Mouse (Mus musculus): ENCODE data around the gene Saysd1.
"Not testable (repeated sequence)": the region's sequence is repeated elsewhere in the genome, so short reads cannot be mapped to it uniquely, and the experiment has no call there.

Saysd1 gene

DNA sequence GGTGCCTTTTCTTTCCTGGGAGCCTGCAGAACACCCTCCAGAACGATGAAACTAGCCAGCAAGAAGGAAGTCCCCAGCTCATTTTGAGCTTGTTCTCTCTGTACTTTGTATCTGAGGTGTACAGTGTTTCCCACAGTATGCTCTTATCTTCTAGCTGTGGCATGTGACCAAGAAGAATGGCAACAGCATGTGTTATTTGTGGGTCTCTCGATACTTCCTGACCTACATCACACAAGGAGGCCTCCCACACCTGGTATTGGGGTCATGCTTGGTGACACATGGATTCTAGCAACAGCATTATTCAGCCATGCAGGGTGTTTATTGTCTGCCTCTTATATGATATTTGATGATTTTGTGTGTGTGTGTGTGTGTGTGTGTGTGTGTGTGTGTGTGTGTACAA is 96.5 kb downstream of the Saysd1 start:
- in situ Hi-C loops (cut with MboI, MseI): no loop called here

GRCm38 (mm10) chr14:20040976-20041375 is 97.4 kb downstream of the Saysd1 start:
- in situ Hi-C loops (cut with MboI, MseI): no loop called here

GRCm38 (mm10) chr14:20039795-20040194 is 98.5 kb downstream of the Saysd1 start:
- in situ Hi-C loops (cut with MboI, MseI): no loop called here

GRCm38 (mm10) chr14:20032738-20033116 is 105.6 kb downstream of the Saysd1 start:
- in situ Hi-C loops (cut with MboI, MseI): no loop called here

DNA sequence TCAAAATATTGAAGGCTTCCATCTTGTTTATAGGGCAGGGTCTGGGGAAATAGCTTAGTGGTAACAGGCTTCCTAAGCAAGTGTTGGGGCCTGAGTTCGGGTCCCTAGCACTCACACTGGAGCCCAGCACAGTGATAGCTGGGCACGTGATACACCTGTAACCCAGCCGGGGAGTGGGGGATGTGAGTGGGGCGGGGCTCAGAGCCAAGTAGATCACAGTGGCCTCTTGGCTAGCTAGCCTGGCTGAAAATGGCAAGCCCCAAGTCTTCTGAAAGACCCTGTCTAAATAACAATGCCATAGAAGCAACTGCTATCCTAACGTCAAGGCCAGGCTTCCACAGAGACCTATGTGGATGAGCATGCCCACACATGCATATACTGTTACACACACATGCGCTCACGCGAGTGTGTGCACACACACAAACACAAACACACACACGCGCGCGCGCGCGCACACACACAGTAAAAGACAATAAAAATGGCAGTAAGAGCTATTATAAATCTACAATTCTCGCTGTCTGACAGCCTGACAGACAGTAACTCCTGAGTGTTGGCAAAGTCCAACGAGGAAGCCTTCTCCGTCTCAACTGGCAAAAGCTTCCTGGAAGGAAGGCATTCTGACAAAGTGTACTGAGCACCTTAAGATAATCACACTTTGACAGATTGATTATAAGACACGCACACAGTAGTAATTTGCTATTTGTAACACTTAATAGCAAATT is 106.2 kb downstream of the Saysd1 start:
- in situ Hi-C loops (cut with MboI, MseI): no loop called here

DNA sequence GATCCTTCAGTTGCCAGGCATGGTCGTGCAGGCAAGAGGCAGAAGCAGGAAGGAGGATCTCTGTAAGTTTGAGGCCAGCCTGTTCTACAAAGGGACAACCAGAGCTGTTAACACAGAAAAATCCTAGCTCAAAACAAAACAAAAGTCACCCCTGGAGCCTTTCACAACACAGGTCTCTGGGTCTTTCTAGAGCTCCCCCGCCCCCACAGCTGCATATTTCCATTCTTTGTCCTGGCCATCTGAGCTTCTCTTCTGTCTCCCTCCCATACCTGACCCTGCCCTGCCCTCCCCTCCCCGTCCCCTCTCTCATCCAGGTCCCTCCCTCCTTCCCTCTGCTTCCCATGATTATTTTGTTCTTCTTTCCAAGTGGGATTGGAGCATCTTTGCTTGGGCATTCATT is 108.7 kb downstream of the Saysd1 start:
- in situ Hi-C loops (cut with MboI, MseI): no loop called here

DNA sequence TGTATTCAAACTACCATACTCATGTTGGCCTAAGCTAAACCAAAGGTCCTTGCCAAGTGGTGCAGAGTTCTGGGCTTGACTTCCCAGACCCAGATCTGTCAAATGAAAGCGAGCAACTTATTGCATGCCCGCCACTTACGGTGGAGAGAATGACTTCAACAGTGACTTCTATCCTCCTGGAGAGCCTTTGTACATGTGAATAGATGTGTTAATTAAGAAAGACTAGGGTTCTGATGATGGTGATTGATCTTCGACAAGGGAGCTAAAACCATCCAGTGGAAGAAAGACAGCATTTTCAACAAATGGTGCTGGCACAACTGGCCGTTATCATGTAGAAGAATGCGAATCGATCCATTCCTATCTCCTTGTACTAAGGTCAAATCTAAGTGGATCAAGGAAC is 110.9 kb downstream of the Saysd1 start:
- in situ Hi-C loops (cut with MboI, MseI): not testable (repeated sequence)

Data from regulatory T cell (primary cell).